Mouse (Mus musculus): ENCODE measurements around the gene Wnt7a.

- TF ChIP-seq CTCF (conservative IDR thresholded peaks at IDR 0.05; ENCODE audit: low read length) (no peak), NANOG (IDR thresholded peaks at IDR 0.05; ENCODE audit: borderline replicate concordance, low read length) (no peak)
These were observed 27.3 kb downstream of the Wnt7a start for GRCm38 (mm10) chr6:91383871-91384270.
